Mouse (Mus musculus): ENCODE results near the gene Rps27l. TPM values are rescaled to one million over a fixed set of nuclear protein-coding genes. Genes with fewer than 3 reads are reported as not detected.
"Not testable (repeated sequence)": the region's sequence is repeated elsewhere in the genome, so short reads cannot be mapped to it uniquely, and the experiment has no call there.

The Rps27l gene
- polyA plus RNA-seq, 1 experiment from 2014 or later, result 818 TPM

GRCm38 (mm10) chr9:66910677-66911076, 35.2 kb upstream of the Rps27l start:
- WGBS, result 80% methylated on average over 5 of the region's 5 CpGs
- Histone ChIP-seq H3K9me3 (ENCODE audit: control insufficient read depth, low read length) (no peaks in the 10 kb centered on the region), H3K36me3 (ENCODE audit: control insufficient read depth, insufficient read depth, low read length) (no peaks in the 10 kb centered on the region), H3K4me2 (ENCODE audit: low read depth, low read length) (no peak overlapping the region), H3K4me3 (ENCODE audit: low read length) (no peak overlapping the region), H3K9ac (ENCODE audit: low read depth, low read length) (no peak overlapping the region), H3K27ac (ENCODE audit: low read length) (no peak overlapping the region), H3K4me1 (ENCODE audit: control insufficient read depth, insufficient read depth, low read length) (peaks cover 27% of the 10 kb centered on the region), H3K27me3 (replicated peaks; ENCODE audit: control insufficient read depth, insufficient read depth, low read length) (no peaks in the 10 kb centered on the region)
- ATAC-seq, result no peak

GRCm38 (mm10) chr9:66912304-66912703, 33.6 kb upstream of the Rps27l start:
- no peaks in the 10 kb centered on the region for H3K36me3 ChIP-seq (ENCODE audit: control insufficient read depth, insufficient read depth, low read length)
- H3K27ac ChIP-seq (ENCODE audit: low read length), result no peak overlapping the region
- no peak overlapping the region for H3K4me3 ChIP-seq (ENCODE audit: low read length)
- no peaks in the 10 kb centered on the region for H3K27me3 ChIP-seq (replicated peaks; ENCODE audit: control insufficient read depth, insufficient read depth, low read length)
- no peak overlapping the region for H3K4me2 ChIP-seq (ENCODE audit: low read depth, low read length)
- no peak overlapping the region for H3K9ac ChIP-seq (ENCODE audit: low read depth, low read length)
- no peaks in the 10 kb centered on the region for H3K9me3 ChIP-seq (ENCODE audit: control insufficient read depth, low read length)
- no peak for ATAC-seq
- H3K4me1 ChIP-seq (ENCODE audit: control insufficient read depth, insufficient read depth, low read length), result peaks cover 33% of the 10 kb centered on the region

GRCm38 (mm10) chr9:66913254-66913934, 32.5 kb upstream of the Rps27l start:
- not testable (repeated sequence) for H3K36me3 ChIP-seq (ENCODE audit: control insufficient read depth, insufficient read depth, low read length); H3K4me3 ChIP-seq (ENCODE audit: low read length); H3K4me2 ChIP-seq (ENCODE audit: low read depth, low read length); H3K9ac ChIP-seq (ENCODE audit: low read depth, low read length); H3K9me3 ChIP-seq (ENCODE audit: control insufficient read depth, low read length); H3K27me3 ChIP-seq (replicated peaks; ENCODE audit: control insufficient read depth, insufficient read depth, low read length)
- 84% methylated on average over 5 of the region's 5 CpGs for WGBS
- ATAC-seq, result peak; percentile 69
- Histone ChIP-seq H3K27ac (ENCODE audit: low read length) (peak overlapping the region; percentile 62), H3K4me1 (ENCODE audit: control insufficient read depth, insufficient read depth, low read length) (peaks cover 36% of the 10 kb centered on the region)

GRCm38 (mm10) chr9:66914540-66914939, 31.3 kb upstream of the Rps27l start:
- WGBS, result 75% methylated on average over 3 of the region's 3 CpGs
- Histone ChIP-seq H3K27me3 (replicated peaks; ENCODE audit: control insufficient read depth, insufficient read depth, low read length) (no peaks in the 10 kb centered on the region), H3K4me3 (ENCODE audit: low read length) (no peak overlapping the region), H3K9ac (ENCODE audit: low read depth, low read length) (no peak overlapping the region), H3K4me1 (ENCODE audit: control insufficient read depth, insufficient read depth, low read length) (peaks cover 34% of the 10 kb centered on the region), H3K4me2 (ENCODE audit: low read depth, low read length) (no peak overlapping the region), H3K27ac (ENCODE audit: low read length) (peak overlapping the region; percentile 62), H3K36me3 (ENCODE audit: control insufficient read depth, insufficient read depth, low read length) (no peaks in the 10 kb centered on the region), H3K9me3 (ENCODE audit: control insufficient read depth, low read length) (no peaks in the 10 kb centered on the region)
- no peak for ATAC-seq

- Histone ChIP-seq H3K36me3 (ENCODE audit: control insufficient read depth, insufficient read depth, low read length) (no peaks in the 10 kb centered on the region), H3K4me2 (ENCODE audit: low read depth, low read length) (no peak overlapping the region), H3K27ac (ENCODE audit: low read length) (peak overlapping the region; percentile 16; the same call in 1 of the 2 replicates), H3K9me3 (ENCODE audit: control insufficient read depth, low read length) (no peaks in the 10 kb centered on the region), H3K27me3 (replicated peaks; ENCODE audit: control insufficient read depth, insufficient read depth, low read length) (no peaks in the 10 kb centered on the region), H3K9ac (ENCODE audit: low read depth, low read length) (no peak overlapping the region), H3K4me1 (ENCODE audit: control insufficient read depth, insufficient read depth, low read length) (peaks cover 31% of the 10 kb centered on the region), H3K4me3 (ENCODE audit: low read length) (no peak overlapping the region)
- no peak for ATAC-seq
- 65% methylated on average over 5 of the region's 5 CpGs for WGBS
Observed at GRCm38 (mm10) chr9:66915401-66915800, 30.5 kb upstream of the Rps27l start.

- Histone ChIP-seq H3K4me3 (ENCODE audit: low read length) (no peak overlapping the region), H3K27ac (ENCODE audit: low read length) (peak overlapping the region; percentile 21; the same call in 1 of the 2 replicates), H3K27me3 (replicated peaks; ENCODE audit: control insufficient read depth, insufficient read depth, low read length) (no peaks in the 10 kb centered on the region), H3K4me1 (ENCODE audit: control insufficient read depth, insufficient read depth, low read length) (peaks cover 29% of the 10 kb centered on the region), H3K36me3 (ENCODE audit: control insufficient read depth, insufficient read depth, low read length) (no peaks in the 10 kb centered on the region), H3K9me3 (ENCODE audit: control insufficient read depth, low read length) (no peaks in the 10 kb centered on the region), H3K9ac (ENCODE audit: low read depth, low read length) (no peak overlapping the region), H3K4me2 (ENCODE audit: low read depth, low read length) (no peak overlapping the region)
- ATAC-seq, result no peak
- 75% methylated on average over 9 of the region's 9 CpGs for WGBS
Observed at GRCm38 (mm10) chr9:66915869-66916785, 29.8 kb upstream of the Rps27l start.

- H3K4me2 ChIP-seq (ENCODE audit: low read depth, low read length), result no peak overlapping the region
- no peaks in the 10 kb centered on the region for H3K27me3 ChIP-seq (replicated peaks; ENCODE audit: control insufficient read depth, insufficient read depth, low read length)
- no peak overlapping the region for H3K27ac ChIP-seq (ENCODE audit: low read length)
- WGBS, result 83% methylated on average over 8 of the region's 8 CpGs
- no peaks in the 10 kb centered on the region for H3K36me3 ChIP-seq (ENCODE audit: control insufficient read depth, insufficient read depth, low read length)
- no peaks in the 10 kb centered on the region for H3K9me3 ChIP-seq (ENCODE audit: control insufficient read depth, low read length)
- peaks cover 29% of the 10 kb centered on the region for H3K4me1 ChIP-seq (ENCODE audit: control insufficient read depth, insufficient read depth, low read length)
- no peak overlapping the region for H3K4me3 ChIP-seq (ENCODE audit: low read length)
- H3K9ac ChIP-seq (ENCODE audit: low read depth, low read length), result no peak overlapping the region
- ATAC-seq, result no peak
Observed at GRCm38 (mm10) chr9:66917216-66917891, 28.5 kb upstream of the Rps27l start.

GRCm38 (mm10) chr9:66917892-66918255, 28.0 kb upstream of the Rps27l start:
- H3K4me3 ChIP-seq (ENCODE audit: low read length), result no peak overlapping the region
- no peaks in the 10 kb centered on the region for H3K36me3 ChIP-seq (ENCODE audit: control insufficient read depth, insufficient read depth, low read length)

GRCm38 (mm10) chr9:66918672-66919330, 27.1 kb upstream of the Rps27l start:
- Histone ChIP-seq H3K9me3 (ENCODE audit: control insufficient read depth, low read length) (no peaks in the 10 kb centered on the region), H3K27ac (ENCODE audit: low read length) (peak overlapping the region; percentile 91), H3K9ac (ENCODE audit: low read depth, low read length) (peak overlapping the region; percentile 95), H3K4me3 (ENCODE audit: low read length) (peak overlapping the region; percentile 93), H3K4me2 (ENCODE audit: low read depth, low read length) (peak overlapping the region; percentile 77), H3K4me1 (ENCODE audit: control insufficient read depth, insufficient read depth, low read length) (peaks cover 26% of the 10 kb centered on the region), H3K27me3 (replicated peaks; ENCODE audit: control insufficient read depth, insufficient read depth, low read length) (no peaks in the 10 kb centered on the region), H3K36me3 (ENCODE audit: control insufficient read depth, insufficient read depth, low read length) (no peaks in the 10 kb centered on the region)
- 2% methylated on average over 27 of the region's 27 CpGs for WGBS
- no peak for ATAC-seq

More at GRCm38 (mm10) chr9:66917892-66918255, 28.0 kb upstream of the Rps27l start:
- Histone ChIP-seq H3K27me3 (replicated peaks; ENCODE audit: control insufficient read depth, insufficient read depth, low read length) (no peaks in the 10 kb centered on the region), H3K4me2 (ENCODE audit: low read depth, low read length) (no peak overlapping the region), H3K4me1 (ENCODE audit: control insufficient read depth, insufficient read depth, low read length) (peaks cover 29% of the 10 kb centered on the region), H3K9ac (ENCODE audit: low read depth, low read length) (no peak overlapping the region), H3K9me3 (ENCODE audit: control insufficient read depth, low read length) (no peaks in the 10 kb centered on the region), H3K27ac (ENCODE audit: low read length) (no peak overlapping the region)
- ATAC-seq, result no peak
- 67% methylated on average over 1 of the region's 1 CpGs for WGBS
